Mouse (Mus musculus) liver, adult 2 months (tissue): ENCODE measurements at regions not wholly inside any gene's neighbourhood (a gene's known extent, or its start where the extent isn't known, plus 50 kb on each side); places are given as distances from the start of the nearest gene placed in this dataset.

Source experiments
- CTCF ChIP-seq: fragments of 200-500 bp; IDR thresholded peaks from 2 replicates; pipeline ENCODE4 v1.5.1; 2011; ENCODE audit warnings: low read depth, low read length, control low read depth
- POLR2A ChIP-seq: fragments of 200-500 bp; IDR thresholded peaks from 2 replicates; pipeline ENCODE4 v1.6.1; 2011; ENCODE audit warnings: low read length, control low read depth; ENCODE audit not compliant: insufficient read depth; ENCODE audit errors: extremely low read depth

- TF ChIP-seq CTCF (no peak), POLR2A (no peak)
Measured at GRCm38 (mm10) chr12:54448221-54448620, 208.2 kb downstream of the Sptssa start.
